Comparison of ENCODE assay signal across 19 mouse cellular contexts in the genomic region with DNA sequence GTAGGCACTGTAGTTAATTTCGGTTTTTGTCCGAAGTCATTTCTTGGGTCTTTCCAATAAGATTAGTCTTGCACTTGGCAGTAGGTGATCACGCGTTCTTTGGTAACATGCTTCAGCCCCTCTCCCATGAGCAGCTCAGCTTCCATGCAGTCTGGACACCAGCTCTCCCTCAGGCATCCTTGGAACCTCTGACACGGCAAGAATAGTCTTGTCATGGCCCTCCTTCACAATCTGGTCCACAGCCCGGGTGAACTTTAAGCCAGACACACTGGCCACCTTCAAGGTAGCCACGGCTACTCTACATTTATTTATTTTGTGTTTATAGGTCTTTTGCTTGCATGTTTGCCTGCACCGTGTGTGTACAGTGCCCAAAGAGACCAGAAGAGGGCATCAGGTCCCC. TPM values are rescaled to one million over a fixed set of nuclear protein-coding genes. Genes with fewer than 3 reads are reported as not detected.
DNase-seq lines count a peak whose midpoint lies in the region; ATAC-seq and TF ChIP-seq lines count a peak whose summit lies in the region.
"Had no signal": no experiment of that assay in that cellular context is flagged by ENCODE, and none has a peak within 500 bp of the region (broad histone marks: within the 10 kb centered on the region; RNA-seq: fewer than 3 reads in every experiment).

No protein-coding gene starts in this region.

- DNase-seq in midbrain, embryonic 11.5 days (ENCODE audit: low spot score, missing footprints) = peak; percentile 64
- DNase-seq in midbrain, embryonic 10.5 days (ENCODE audit: low spot score) = no peak
- no peak for DNase-seq in MEL (ENCODE audit: low read depth, low spot score)
- DNase-seq: adrenal gland, adult 2 months; adrenal gland, postnatal 10 days; adrenal gland, postnatal 25 days; cerebellum, adult 11 months; cerebellum, adult 18-20 months; cerebellum, adult 8-10 months; cerebellum, adult 9-11 months; cerebellum, postnatal 14 days; cerebellum, postnatal 36 days; forebrain, postnatal 0 days had no signal

- no peaks in the 10 kb centered on the region for H3K36me3 ChIP-seq in midbrain, embryonic 11.5 days (ENCODE audit: control insufficient read depth, insufficient read depth, low read length)
- H3K36me3 ChIP-seq in midbrain, embryonic 10.5 days = no peaks in the 10 kb centered on the region
- H3K36me3 ChIP-seq in ES-Bruce4 (ENCODE audit: control insufficient read depth, insufficient read depth, low read length, poor library complexity, severe bottlenecking) (no peaks in the 10 kb centered on the region), MEL (ENCODE audit: control insufficient read depth in 1 of 2, insufficient read depth in 2 of 2, low read length in 2 of 2) (no peaks in the 10 kb centered on the region)
- H3K36me3 ChIP-seq: embryonic facial prominence, embryonic 12.5 days; forebrain, embryonic 15.5 days had no signal

- no peaks in the 10 kb centered on the region for H3K27me3 ChIP-seq in midbrain, embryonic 11.5 days (ENCODE audit: control insufficient read depth, insufficient read depth, low read length)
- H3K27me3 ChIP-seq in midbrain, embryonic 10.5 days (ENCODE audit: low read depth, poor library complexity, severe bottlenecking) = no peaks in the 10 kb centered on the region
- no peaks in the 10 kb centered on the region for H3K27me3 ChIP-seq in ES-Bruce4 (ENCODE audit: control insufficient read depth, insufficient read depth, low read length, poor library complexity, severe bottlenecking)
- H3K27me3 ChIP-seq in MEL (ENCODE audit: control insufficient read depth in 1 of 2, insufficient read depth in 2 of 2, low read length in 2 of 2) = no peaks in the 10 kb centered on the region
- H3K27me3 ChIP-seq: embryonic facial prominence, embryonic 12.5 days; forebrain, embryonic 13.5 days; forebrain, embryonic 15.5 days had no signal

- H3K4me1 ChIP-seq in midbrain, embryonic 11.5 days (ENCODE audit: control insufficient read depth, insufficient read depth, low read length) = no peaks in the 10 kb centered on the region
- 0 out of 2 replicates have a peak, but pooled peaks cover 3% of the 10 kb centered on the region for H3K4me1 ChIP-seq in midbrain, embryonic 10.5 days
- H3K4me1 ChIP-seq in ES-Bruce4 (ENCODE audit: control insufficient read depth, insufficient read depth, low read length) (no peaks in the 10 kb centered on the region), MEL (ENCODE audit: control insufficient read depth in 1 of 2, insufficient read depth in 2 of 2, low read length in 2 of 2) (no peaks in the 10 kb centered on the region)
- H3K4me1 ChIP-seq: embryonic facial prominence, embryonic 12.5 days; forebrain, embryonic 13.5 days; forebrain, embryonic 15.5 days had no signal

- TF ChIP-seq POLR2A in ES-Bruce4 (IDR thresholded peaks at IDR 0.05; ENCODE audit: insufficient read depth, low read length) = no peak
- no peak for TF ChIP-seq POLR2A in MEL (IDR thresholded peaks at IDR 0.05; ENCODE audit: control insufficient read depth in 1 of 2, insufficient read depth in 1 of 2, low read depth in 1 of 2, low read length in 2 of 2, poor library complexity in 1 of 2)

- 0 out of 2 replicates have a peak, but pooled peaks have one; percentile 0 for TF ChIP-seq RAD21 in MEL (IDR thresholded peaks at IDR 0.05; ENCODE audit: low read depth, low read length)

- no peaks in the 10 kb centered on the region; the same call in 1 of the 2 replicates for H3K9me3 ChIP-seq in midbrain, embryonic 11.5 days (ENCODE audit: control insufficient read depth, low read length)
- peaks cover 10% of the 10 kb centered on the region; the same call in 1 of the 2 replicates for H3K9me3 ChIP-seq in midbrain, embryonic 10.5 days (replicated peaks)
- H3K9me3 ChIP-seq in ES-Bruce4 (replicated peaks; ENCODE audit: control insufficient read depth, insufficient read depth, low read length, poor library complexity, severe bottlenecking) = no peaks in the 10 kb centered on the region
- no peaks in the 10 kb centered on the region for H3K9me3 ChIP-seq in MEL (replicated peaks; ENCODE audit: insufficient read depth, low read length)
- H3K9me3 ChIP-seq: forebrain, embryonic 15.5 days had no signal

- peak; percentile 6 for TF ChIP-seq CTCF in ES-Bruce4 (IDR thresholded peaks at IDR 0.05; ENCODE audit: low read depth, low read length)
- no peak; a peak in 1 of 6 replicates for TF ChIP-seq CTCF in MEL (IDR thresholded peaks at IDR 0.05 in 2 of 3, conservative IDR thresholded peaks at IDR 0.05 in 1 of 3; ENCODE audit: control insufficient read depth in 1 of 3, insufficient read depth in 1 of 3, low read depth in 2 of 3, low read length in 3 of 3, poor library complexity in 1 of 3, severe bottlenecking in 1 of 3)

- no peaks in the 10 kb centered on the region for H3K79me2 ChIP-seq in MEL (ENCODE audit: control insufficient read depth, insufficient read depth, low read length, poor library complexity)

- ATAC-seq in midbrain, embryonic 11.5 days (ENCODE audit: low FRiP score) = no peak
- no peak for ATAC-seq in monocyte, adult 5-6 weeks (replicated peaks; ENCODE audit: insufficient number of reproducible peaks, low FRiP score, low TSS enrichment, poor library complexity, severe bottlenecking)
- ATAC-seq: forebrain, embryonic 13.5 days; forebrain, embryonic 15.5 days; forebrain, postnatal 0 days had no signal

- H3K27ac ChIP-seq in midbrain, embryonic 11.5 days (ENCODE audit: low read depth, low read length) = no peak overlapping the region
- no peak overlapping the region for H3K27ac ChIP-seq in midbrain, embryonic 10.5 days (replicated peaks)
- H3K27ac ChIP-seq in ES-Bruce4 (ENCODE audit: insufficient read depth, low read length) (no peak overlapping the region), MEL (ENCODE audit: control insufficient read depth, low read depth, low read length) (no peak overlapping the region)
- H3K27ac ChIP-seq: embryonic facial prominence, embryonic 10.5 days; embryonic facial prominence, embryonic 12.5 days; forebrain, embryonic 13.5 days; forebrain, embryonic 15.5 days had no signal

- 90% methylated on average over 8 of the region's 8 CpGs for whole genome bisulfite sequencing in midbrain, embryonic 11.5 days
- 91% methylated on average over 8 of the region's 8 CpGs for WGBS in midbrain, embryonic 10.5 days

- no peak overlapping the region for H3K4me2 ChIP-seq in midbrain, embryonic 11.5 days
- H3K4me2 ChIP-seq: embryonic facial prominence, embryonic 12.5 days; forebrain, embryonic 13.5 days; forebrain, embryonic 15.5 days had no signal

- no peak overlapping the region for H3K4me3 ChIP-seq in midbrain, embryonic 11.5 days (ENCODE audit: low read depth, low read length)
- no peak overlapping the region for H3K4me3 ChIP-seq in midbrain, embryonic 10.5 days
- H3K4me3 ChIP-seq in ES-Bruce4 (ENCODE audit: low read depth, low read length) = no peak overlapping the region
- no peak overlapping the region for H3K4me3 ChIP-seq in MEL (ENCODE audit: control insufficient read depth in 1 of 2, insufficient read depth in 1 of 2, low read depth in 2 of 2, low read length in 2 of 2)
- H3K4me3 ChIP-seq: embryonic facial prominence, embryonic 10.5 days; embryonic facial prominence, embryonic 12.5 days; forebrain, embryonic 13.5 days; forebrain, embryonic 15.5 days had no signal

- TF ChIP-seq EP300 in ES-Bruce4 (IDR thresholded peaks at IDR 0.05; ENCODE audit: insufficient read depth, low read depth, low read length) = no peak
- no peak for TF ChIP-seq EP300 in MEL (IDR thresholded peaks at IDR 0.05; ENCODE audit: low read depth in 1 of 2, low read length in 2 of 2)

- H3K9ac ChIP-seq in midbrain, embryonic 11.5 days (ENCODE audit: low read length) = no peak overlapping the region
- H3K9ac ChIP-seq in ES-Bruce4 (ENCODE audit: low read depth, poor library complexity, severe bottlenecking) (no peak overlapping the region), MEL (ENCODE audit: control insufficient read depth, low read depth, low read length, poor library complexity, severe bottlenecking) (no peak overlapping the region)
- H3K9ac ChIP-seq: embryonic facial prominence, embryonic 12.5 days; forebrain, embryonic 13.5 days; forebrain, embryonic 15.5 days; forebrain, postnatal 0 days had no signal

TF ChIP-seq in MEL, 35 proteins besides CTCF, POLR2A, EP300 and RAD21:
- TF ChIP-seq ELF1 (IDR thresholded peaks at IDR 0.05; ENCODE audit: low read depth, low read length) = no peak

RNA-seq across cellular contexts. Expression of a gene that starts 15.9 kb away (rescaled TPM):
- polyA plus RNA-seq in midbrain, embryonic 11.5 days (2014; fragmentation: Nextera tagmentation; extraction: Ambion mirVana) = 15.7 and 17.0 TPM in 2 replicates
- 12.5 and 15.7 TPM in 2 replicates for polyA plus RNA-seq in midbrain, embryonic 10.5 days (2016; fragmentation: Nextera tagmentation; extraction: Ambion mirVana)
- 1.3 and 1.9 TPM in 2 replicates for polyA plus RNA-seq in ES-Bruce4 (2011; ENCODE audit: insufficient read depth, insufficient read length, low read depth, missing spikeins)
- total RNA-seq in MEL (2012; rRNA removed) = 11.8 and 14.5 TPM in 2 replicates
- 10 to 100 TPM in 1 of 2 experiments, not detected in 1; 28.5 TPM for polyA plus RNA-seq in MEL (2012; ENCODE audit: insufficient read depth in 1 of 2, insufficient read length in 2 of 2, low read depth in 1 of 2, low replicate concordance in 2 of 2, missing spikeins in 1 of 2)
- total RNA-seq in monocyte, adult 5-6 weeks (2017) = 5.7 to 6.3 TPM (median 5.7 TPM) in 3 replicates

RNA-seq across cellular contexts. Expression of a gene that starts 17.2 kb away (rescaled TPM):
- 49.5 and 53.0 TPM in 2 replicates for polyA plus RNA-seq in midbrain, embryonic 11.5 days (2014; fragmentation: Nextera tagmentation; extraction: Ambion mirVana)
- 48.9 and 56.8 TPM in 2 replicates for polyA plus RNA-seq in midbrain, embryonic 10.5 days (2016; fragmentation: Nextera tagmentation; extraction: Ambion mirVana)
- polyA plus RNA-seq in ES-Bruce4 (2011; ENCODE audit: insufficient read depth, insufficient read length, low read depth, missing spikeins) (59.9 and 68.9 TPM in 2 replicates), MEL (2012; ENCODE audit: insufficient read depth in 1 of 2, insufficient read length in 2 of 2, low read depth in 1 of 2, low replicate concordance in 2 of 2, missing spikeins in 1 of 2) (10 to 100 TPM in 1 of 2 experiments, not detected in 1; 56.3 TPM)
- total RNA-seq in MEL (2012; rRNA removed) = 53.1 and 60.9 TPM in 2 replicates
- total RNA-seq in monocyte, adult 5-6 weeks (2017) = 173 to 191 TPM (median 177 TPM) in 3 replicates
